Mouse (Mus musculus): ENCODE measurements at regions not wholly inside any gene's neighbourhood (a gene's known extent, or its start where the extent isn't known, plus 50 kb on each side); places are given as distances from the start of the nearest gene placed in this dataset.
A peak's percentile ranks its signal among the peaks of the same experiment; 100 is the strongest.

- 7% methylated on average over 13 of the region's 13 CpGs for WGBS
- H3K36me3 ChIP-seq (replicated peaks): 0 out of 2 replicates have a peak, but pooled peaks cover 4% of the 10 kb centered on the region
- H3K27me3 ChIP-seq (ENCODE audit: poor library complexity, severe bottlenecking): no peaks in the 10 kb centered on the region
- H3K27ac ChIP-seq: peak overlapping the region; percentile 91
- DNase-seq (ENCODE audit: extremely low spot score, low spot score): peak; percentile 91
- H3K4me3 ChIP-seq: peak overlapping the region; percentile 29
- H3K9me3 ChIP-seq: peaks cover 6% of the 10 kb centered on the region; the same call in 1 of the 2 replicates
- H3K4me1 ChIP-seq: peaks cover 34% of the 10 kb centered on the region
These were observed 192.4 kb upstream of the Klf3 start for GRCm38 (mm10) chr5:64610562-64611405.

GRCm38 (mm10) chr5:64612017-64612416 lies 191.2 kb upstream of the Klf3 start:
- WGBS: 92% methylated on average over 7 of the region's 7 CpGs
- Histone ChIP-seq H3K9me3 (peaks cover 6% of the 10 kb centered on the region; the same call in 1 of the 2 replicates), H3K4me1 (peaks cover 36% of the 10 kb centered on the region), H3K27me3 (ENCODE audit: poor library complexity, severe bottlenecking) (no peaks in the 10 kb centered on the region), H3K36me3 (replicated peaks) (0 out of 2 replicates have a peak, but pooled peaks cover 4% of the 10 kb centered on the region), H3K27ac (0 out of 2 replicates have a peak overlapping the region, but pooled peaks have one; percentile 3), H3K4me3 (no peak overlapping the region)
- no peak for DNase-seq (ENCODE audit: extremely low spot score, low spot score)

GRCm38 (mm10) chr5:64613696-64614095 lies 189.5 kb upstream of the Klf3 start:
- H3K9me3 ChIP-seq: peaks cover 4% of the 10 kb centered on the region; the same call in 1 of the 2 replicates
- WGBS: 91% methylated on average over 3 of the region's 3 CpGs
- H3K27me3 ChIP-seq (ENCODE audit: poor library complexity, severe bottlenecking): no peaks in the 10 kb centered on the region
- no peak overlapping the region for H3K4me3 ChIP-seq
- no peak for DNase-seq (ENCODE audit: extremely low spot score, low spot score)
- H3K36me3 ChIP-seq (replicated peaks): 0 out of 2 replicates have a peak, but pooled peaks cover 3% of the 10 kb centered on the region
- no peak overlapping the region for H3K27ac ChIP-seq
- peaks cover 37% of the 10 kb centered on the region for H3K4me1 ChIP-seq

GRCm38 (mm10) chr5:64618126-64618525 lies 185.1 kb upstream of the Klf3 start:
- Histone ChIP-seq H3K9me3 (no peaks in the 10 kb centered on the region), H3K36me3 (replicated peaks) (no peaks in the 10 kb centered on the region), H3K27me3 (ENCODE audit: poor library complexity, severe bottlenecking) (no peaks in the 10 kb centered on the region), H3K27ac (no peak overlapping the region), H3K4me1 (peaks cover 22% of the 10 kb centered on the region), H3K4me3 (no peak overlapping the region)
- WGBS: 85% methylated on average over 5 of the region's 5 CpGs
- no peak for DNase-seq (ENCODE audit: extremely low spot score, low spot score)

- no peak for DNase-seq (ENCODE audit: extremely low spot score, low spot score)
- no peak overlapping the region for H3K4me3 ChIP-seq
- no peak overlapping the region for H3K27ac ChIP-seq
- H3K4me1 ChIP-seq: peaks cover 36% of the 10 kb centered on the region
- WGBS: 89% methylated on average over 5 of the region's 5 CpGs
- no peaks in the 10 kb centered on the region for H3K9me3 ChIP-seq
- H3K27me3 ChIP-seq (ENCODE audit: poor library complexity, severe bottlenecking): no peaks in the 10 kb centered on the region
- H3K36me3 ChIP-seq (replicated peaks): no peaks in the 10 kb centered on the region
These were observed 183.4 kb upstream of the Klf3 start for GRCm38 (mm10) chr5:64619752-64620151.

GRCm38 (mm10) chr5:64620726-64621125 lies 182.5 kb upstream of the Klf3 start:
- Histone ChIP-seq H3K9me3 (no peaks in the 10 kb centered on the region), H3K27me3 (ENCODE audit: poor library complexity, severe bottlenecking) (no peaks in the 10 kb centered on the region), H3K36me3 (replicated peaks) (no peaks in the 10 kb centered on the region), H3K4me3 (no peak overlapping the region), H3K27ac (no peak overlapping the region), H3K4me1 (peaks cover 43% of the 10 kb centered on the region)
- WGBS: 92% methylated on average over 5 of the region's 5 CpGs
- DNase-seq (ENCODE audit: extremely low spot score, low spot score): no peak

GRCm38 (mm10) chr5:64621386-64621785 lies 181.8 kb upstream of the Klf3 start:
- WGBS: 90% methylated on average over 1 of the region's 1 CpGs

GRCm38 (mm10) chr5:64623653-64624052 lies 179.5 kb upstream of the Klf3 start:
- H3K9me3 ChIP-seq: no peaks in the 10 kb centered on the region
- H3K27ac ChIP-seq: peak overlapping the region; percentile 72
- peaks cover 46% of the 10 kb centered on the region for H3K4me1 ChIP-seq
- no peak for DNase-seq (ENCODE audit: extremely low spot score, low spot score)
- no peak overlapping the region for H3K4me3 ChIP-seq
- H3K27me3 ChIP-seq (ENCODE audit: poor library complexity, severe bottlenecking): peaks cover 6% of the 10 kb centered on the region; the same call in 1 of the 2 replicates
- no peaks in the 10 kb centered on the region for H3K36me3 ChIP-seq (replicated peaks)
- WGBS: 51% methylated on average over 3 of the region's 3 CpGs

More at GRCm38 (mm10) chr5:64621386-64621785, 181.8 kb upstream of the Klf3 start:
- Histone ChIP-seq H3K36me3 (replicated peaks) (no peaks in the 10 kb centered on the region), H3K27ac (no peak overlapping the region), H3K27me3 (ENCODE audit: poor library complexity, severe bottlenecking) (peaks cover 2% of the 10 kb centered on the region; the same call in 1 of the 2 replicates), H3K4me3 (no peak overlapping the region), H3K4me1 (peaks cover 49% of the 10 kb centered on the region), H3K9me3 (no peaks in the 10 kb centered on the region)
- DNase-seq (ENCODE audit: extremely low spot score, low spot score): no peak

GRCm38 (mm10) chr5:64624205-64624604 lies 179.0 kb upstream of the Klf3 start:
- no peak for DNase-seq (ENCODE audit: extremely low spot score, low spot score)
- no peak overlapping the region for H3K4me3 ChIP-seq
- peaks cover 41% of the 10 kb centered on the region for H3K4me1 ChIP-seq
- H3K9me3 ChIP-seq: no peaks in the 10 kb centered on the region
- 85% methylated on average over 6 of the region's 6 CpGs for WGBS
- no peaks in the 10 kb centered on the region for H3K36me3 ChIP-seq (replicated peaks)
- H3K27ac ChIP-seq: no peak overlapping the region
- peaks cover 6% of the 10 kb centered on the region; the same call in 1 of the 2 replicates for H3K27me3 ChIP-seq (ENCODE audit: poor library complexity, severe bottlenecking)

- Histone ChIP-seq H3K27me3 (ENCODE audit: poor library complexity, severe bottlenecking) (peaks cover 6% of the 10 kb centered on the region; the same call in 1 of the 2 replicates), H3K4me1 (peaks cover 40% of the 10 kb centered on the region), H3K27ac (no peak overlapping the region), H3K36me3 (replicated peaks) (no peaks in the 10 kb centered on the region), H3K9me3 (no peaks in the 10 kb centered on the region), H3K4me3 (no peak overlapping the region)
- 87% methylated on average over 4 of the region's 4 CpGs for WGBS
- DNase-seq (ENCODE audit: extremely low spot score, low spot score): no peak
These were observed 177.8 kb upstream of the Klf3 start for GRCm38 (mm10) chr5:64625421-64625820.

GRCm38 (mm10) chr5:64625841-64626298 lies 177.3 kb upstream of the Klf3 start:
- Histone ChIP-seq H3K27me3 (ENCODE audit: poor library complexity, severe bottlenecking) (peaks cover 6% of the 10 kb centered on the region; the same call in 1 of the 2 replicates), H3K27ac (no peak overlapping the region)
- 55% methylated on average over 6 of the region's 6 CpGs for WGBS

GRCm38 (mm10) chr5:64626351-64626750 lies 176.8 kb upstream of the Klf3 start:
- WGBS: 49% methylated on average over 9 of the region's 9 CpGs
- no peak for DNase-seq (ENCODE audit: extremely low spot score, low spot score)
- no peak overlapping the region for H3K4me3 ChIP-seq
- peaks cover 40% of the 10 kb centered on the region for H3K4me1 ChIP-seq
- H3K27ac ChIP-seq: 0 out of 2 replicates have a peak overlapping the region, but pooled peaks have one; percentile 36
- no peaks in the 10 kb centered on the region for H3K9me3 ChIP-seq
- no peaks in the 10 kb centered on the region for H3K36me3 ChIP-seq (replicated peaks)
- peaks cover 6% of the 10 kb centered on the region; the same call in 1 of the 2 replicates for H3K27me3 ChIP-seq (ENCODE audit: poor library complexity, severe bottlenecking)

More at GRCm38 (mm10) chr5:64625841-64626298, 177.3 kb upstream of the Klf3 start:
- no peaks in the 10 kb centered on the region for H3K36me3 ChIP-seq (replicated peaks)
- no peak overlapping the region for H3K4me3 ChIP-seq
- H3K4me1 ChIP-seq: peaks cover 40% of the 10 kb centered on the region
- no peak for DNase-seq (ENCODE audit: extremely low spot score, low spot score)
- H3K9me3 ChIP-seq: no peaks in the 10 kb centered on the region

GRCm38 (mm10) chr5:64630582-64630981 lies 172.6 kb upstream of the Klf3 start:
- WGBS: 90% methylated on average over 2 of the region's 2 CpGs
- no peak overlapping the region for H3K27ac ChIP-seq
- DNase-seq (ENCODE audit: extremely low spot score, low spot score): no peak

More at GRCm38 (mm10) chr5:64630582-64630981, 172.6 kb upstream of the Klf3 start:
- Histone ChIP-seq H3K9me3 (no peaks in the 10 kb centered on the region), H3K27me3 (ENCODE audit: poor library complexity, severe bottlenecking) (peaks cover 6% of the 10 kb centered on the region; the same call in 1 of the 2 replicates), H3K36me3 (replicated peaks) (no peaks in the 10 kb centered on the region), H3K4me1 (peaks cover 11% of the 10 kb centered on the region), H3K4me3 (no peak overlapping the region)

All from forebrain, embryonic 10.5 days (tissue).